Mouse (Mus musculus) adrenal gland, postnatal 4 days (tissue): ENCODE results near the gene Gm5737. TPM values are rescaled to one million over a fixed set of nuclear protein-coding genes. Genes with fewer than 3 reads are reported as not detected.

Experiments used
- DNase-seq, 2 experiments: peaks; one replicate each; pipeline ENCODE4 v3.0.0; 2021 to 2022; ENCODE audit warnings: low spot score in 2 of 2, mixed read lengths in 2 of 2
- long read RNA-seq, 2 experiments: library from polyadenylated mRNA; stranded (forward); transcript quantifications; one replicate each; pipeline ENCODE4 v2.0.0; 2021
- total RNA-seq, 2 experiments: library from RNA; stranded (reverse); gene quantifications; 2 replicates each; pipeline ENCODE4 v1.2.3; 2021

Gene Gm5737
- total RNA-seq, result not detected
- long read RNA-seq, experiment 1, result 0 reads
- long read RNA-seq, experiment 2, result 0 reads

GRCm38 (mm10) chr7:120811834-120812415, at the start of gene Gm5737:
Gene Gm5737, plus strand, starts transcription at chr7:120812365.
- no peak for DNase-seq

- DNase-seq, result no peak
Measured at GRCm38 (mm10) chr7:120767369-120767768, 44.8 kb upstream of the Gm5737 start.

GRCm38 (mm10) chr7:120771389-120771788, 40.8 kb upstream of the Gm5737 start:
- no peak for DNase-seq

- DNase-seq, result no peak
Measured at GRCm38 (mm10) chr7:120778012-120778411, 34.2 kb upstream of the Gm5737 start.

- no peak for DNase-seq
Measured at GRCm38 (mm10) chr7:120795544-120795943, 16.6 kb upstream of the Gm5737 start.

- no peak for DNase-seq
Measured at GRCm38 (mm10) chr7:120796369-120796768, 15.8 kb upstream of the Gm5737 start.

- no peak for DNase-seq
Measured at GRCm38 (mm10) chr7:120803268-120803667, 8.9 kb upstream of the Gm5737 start.

GRCm38 (mm10) chr7:120809705-120810104, 2.5 kb upstream of the Gm5737 start:
- no peak for DNase-seq

GRCm38 (mm10) chr7:120817552-120817951, 5.4 kb downstream of the Gm5737 start:
- no peak for DNase-seq

- DNase-seq, result no peak
Measured at GRCm38 (mm10) chr7:120819386-120819785, 7.2 kb downstream of the Gm5737 start.

GRCm38 (mm10) chr7:120823248-120823647, 11.1 kb downstream of the Gm5737 start:
- DNase-seq, result peak in 1 of 2 experiments; percentile 28

GRCm38 (mm10) chr7:120825097-120825496, 12.9 kb downstream of the Gm5737 start:
- DNase-seq, result no peak

- DNase-seq, result no peak
Measured at GRCm38 (mm10) chr7:120826408-120826807, 14.2 kb downstream of the Gm5737 start.

- peak in 1 of 2 experiments; percentile 20 for DNase-seq
Measured at GRCm38 (mm10) chr7:120830431-120831381, 18.5 kb downstream of the Gm5737 start.

GRCm38 (mm10) chr7:120834426-120834825, 22.3 kb downstream of the Gm5737 start:
- no peak for DNase-seq

GRCm38 (mm10) chr7:120834863-120835372, 22.8 kb downstream of the Gm5737 start:
- DNase-seq, result peak in 1 of 2 experiments; percentile 39

- peak; percentile 90 to 93 for DNase-seq
Measured at GRCm38 (mm10) chr7:120835449-120836359, 23.5 kb downstream of the Gm5737 start.

- DNase-seq, result no peak
Measured at GRCm38 (mm10) chr7:120836361-120836760, 24.2 kb downstream of the Gm5737 start.

- peak in 1 of 2 experiments; percentile 60 for DNase-seq
Measured at GRCm38 (mm10) chr7:120838436-120839160, 26.4 kb downstream of the Gm5737 start.

- DNase-seq, result no peak
Measured at GRCm38 (mm10) chr7:120839786-120840185, 27.6 kb downstream of the Gm5737 start.
